Mouse (Mus musculus) brain, embryonic 14.5 days (tissue): ENCODE measurements around the gene Nmnat2.

Experiments used
- CTCF ChIP-seq: fragments of 200-500 bp; IDR thresholded peaks from 2 replicates; pipeline ENCODE4 v1.5.1; 2012; ENCODE audit warnings: inconsistent platforms, mild to moderate bottlenecking, moderate library complexity, borderline replicate concordance; ENCODE audit not compliant: insufficient read depth, insufficient read length; ENCODE audit errors: extremely low read depth
- POLR2A ChIP-seq: fragments of 200-500 bp; IDR thresholded peaks from 2 replicates; pipeline ENCODE4 v1.6.1; 2012; ENCODE audit warnings: mild to moderate bottlenecking, inconsistent platforms, borderline replicate concordance; ENCODE audit not compliant: poor library complexity, insufficient read depth, insufficient read length, severe bottlenecking; ENCODE audit errors: extremely low read depth

- TF ChIP-seq CTCF (no peak), POLR2A (no peak)
Observed at GRCm38 (mm10) chr1:153139635-153140034, 184.8 kb downstream of the Nmnat2 start.
